Mouse (Mus musculus) lung, embryonic 16.5 days (tissue): ENCODE measurements at regions not wholly inside any gene's neighbourhood (a gene's known extent, or its start where the extent isn't known, plus 50 kb on each side); places are given as distances from the start of the nearest gene placed in this dataset.

Experiments used
- ATAC-seq: fragments of 200-750 bp; cut with Nextera tagmentation; 2 replicates; pipeline ENCODE4 v1.8.0; 2017; ENCODE audit warnings: low read depth, mild to moderate bottlenecking, moderate library complexity
- H3K27ac ChIP-seq: fragments of 300-500 bp; sonication (generic); 2 replicates; pipeline ENCODE4 v1.5.1; 2014; ENCODE audit warnings: mild to moderate bottlenecking, control low read depth, low read length
- H3K27me3 ChIP-seq: fragments of 300-500 bp; sonication (generic); 2 replicates; pipeline ENCODE4 v1.6.1; 2014; ENCODE audit warnings: low read depth, low read length, mixed read lengths; ENCODE audit not compliant: control insufficient read depth, insufficient read depth
- H3K36me3 ChIP-seq: fragments of 300-500 bp; sonication (generic); 2 replicates; pipeline ENCODE4 v1.6.1; 2014; ENCODE audit warnings: low read length; ENCODE audit not compliant: control insufficient read depth, insufficient read depth
- H3K4me1 ChIP-seq: fragments of 300-500 bp; sonication (generic); replicated peaks from 2 replicates; pipeline ENCODE4 v1.6.1; 2014; ENCODE audit warnings: low read length, mixed read lengths; ENCODE audit not compliant: control insufficient read depth, insufficient read depth
- H3K4me2 ChIP-seq: fragments of 300-500 bp; sonication (generic); 2 replicates; pipeline ENCODE4 v1.6.1; 2014; ENCODE audit warnings: low read depth, low read length, control low read depth
- H3K4me3 ChIP-seq: fragments of 300-500 bp; sonication (generic); 2 replicates; pipeline ENCODE4 v1.5.1; 2014; ENCODE audit warnings: mild to moderate bottlenecking, low read length, control low read depth
- H3K9ac ChIP-seq: fragments of 300-500 bp; sonication (generic); 2 replicates; pipeline ENCODE4 v1.6.1; 2014; ENCODE audit warnings: low read length, control low read depth
- H3K9me3 ChIP-seq: fragments of 300-500 bp; sonication (generic); 2 replicates; pipeline ENCODE4 v1.6.1; 2016; ENCODE audit warnings: low read length; ENCODE audit not compliant: control insufficient read depth
- WGBS: fragments of 180-500 bp; shearing (Covaris S2); extraction: QIAGEN DNeasy Blood & Tissue Kit; methylation state at CpG from one replicate; pipeline ENCODE4 v1.1.7; 2014; 5-methylcytosine and 5-hydroxymethylcytosine counted together

DNA sequence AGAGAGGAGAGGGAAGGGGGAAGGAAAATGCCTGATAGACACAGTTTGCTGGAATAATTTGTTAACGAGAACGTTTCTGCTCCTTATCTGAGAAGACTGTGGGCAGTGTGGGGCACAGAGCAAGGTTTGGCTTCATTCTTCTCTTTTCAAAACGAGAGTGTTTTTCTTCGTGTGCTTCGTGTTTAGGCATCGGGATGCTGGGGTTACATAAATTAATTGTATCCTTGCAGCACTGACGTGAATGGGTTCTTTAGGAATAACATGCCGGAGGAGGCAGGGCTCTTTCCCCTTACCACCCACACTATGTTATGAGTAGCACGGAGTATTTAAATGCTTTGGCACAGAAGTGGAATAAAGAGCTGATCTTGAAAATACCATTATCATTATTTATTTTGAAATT is 110.9 kb upstream of the Hhip start:
- no peaks in the 10 kb centered on the region for H3K27me3 ChIP-seq
- no peak overlapping the region for H3K4me3 ChIP-seq
- no peaks in the 10 kb centered on the region for H3K36me3 ChIP-seq
- H3K27ac ChIP-seq, result peak overlapping the region; percentile 7; the same call in 1 of the 2 replicates
- H3K4me1 ChIP-seq, result no peaks in the 10 kb centered on the region
- ATAC-seq, result peak; percentile 54
- no peaks in the 10 kb centered on the region for H3K9me3 ChIP-seq
- WGBS, result 37% methylated on average over 9 of the region's 9 CpGs
- H3K4me2 ChIP-seq, result peak overlapping the region; percentile 0; the same call in 1 of the 2 replicates
- H3K9ac ChIP-seq, result no peak overlapping the region

DNA sequence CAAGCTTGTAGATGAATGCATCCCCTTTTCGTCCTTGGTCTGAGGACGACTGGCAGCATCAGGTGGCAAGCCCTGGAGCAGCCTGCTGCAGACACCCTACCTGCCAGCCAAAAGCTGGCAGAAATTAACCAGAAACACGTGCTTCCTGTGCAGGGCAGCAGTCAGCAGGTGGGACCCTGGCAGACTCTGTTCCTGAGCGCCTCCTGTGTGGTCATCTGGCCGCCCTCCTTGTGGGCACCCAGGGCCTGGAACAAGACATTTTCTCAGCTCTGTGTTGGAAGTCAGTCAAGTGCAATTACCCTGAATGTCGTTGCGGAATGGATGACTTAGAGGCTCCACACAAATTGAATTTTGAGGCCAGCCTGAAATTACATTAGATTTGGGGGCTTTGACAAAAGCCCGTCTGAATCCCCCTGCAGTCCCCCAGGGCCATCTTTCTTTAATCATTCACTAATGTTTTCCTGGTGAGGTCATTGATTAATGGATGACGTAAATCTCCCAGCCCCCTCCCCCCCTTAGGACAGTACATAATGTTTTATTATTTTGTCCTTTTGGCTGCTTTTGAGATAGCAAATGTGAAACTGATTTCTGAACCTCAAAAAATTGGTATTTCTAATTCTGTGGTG is 91.8 kb upstream of the Hhip start:
- Histone ChIP-seq H3K27me3 (no peaks in the 10 kb centered on the region), H3K9me3 (no peaks in the 10 kb centered on the region), H3K36me3 (no peaks in the 10 kb centered on the region), H3K27ac (no peak overlapping the region), H3K4me1 (no peaks in the 10 kb centered on the region), H3K4me3 (no peak overlapping the region), H3K9ac (no peak overlapping the region), H3K4me2 (no peak overlapping the region)
- ATAC-seq, result no peak
- 59% methylated on average over 9 of the region's 9 CpGs for WGBS

DNA sequence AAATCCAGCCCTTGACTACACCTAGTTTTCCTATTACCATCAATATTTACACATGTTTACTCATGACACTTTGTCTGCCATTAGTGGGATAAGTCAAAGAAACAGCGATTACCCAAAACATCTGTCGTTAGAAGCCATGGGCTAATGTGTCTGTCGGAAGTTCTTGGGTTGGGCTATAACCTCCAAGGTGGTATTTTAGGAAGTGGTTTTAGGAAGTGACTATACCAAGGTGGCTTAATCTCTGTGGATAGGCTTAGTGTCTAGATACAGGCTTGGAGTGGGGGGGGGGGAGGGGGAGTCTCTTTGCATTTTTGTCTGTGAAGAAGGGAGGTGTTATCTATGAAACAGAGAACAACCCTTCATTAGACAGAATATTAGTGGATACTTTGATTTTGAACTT is 90.1 kb upstream of the Hhip start:
- H3K4me1 ChIP-seq, result no peaks in the 10 kb centered on the region
- WGBS, result 87% methylated on average over 3 of the region's 3 CpGs
- H3K36me3 ChIP-seq, result no peaks in the 10 kb centered on the region
- no peak for ATAC-seq
- no peaks in the 10 kb centered on the region for H3K9me3 ChIP-seq
- H3K4me3 ChIP-seq, result no peak overlapping the region
- no peak overlapping the region for H3K4me2 ChIP-seq
- no peaks in the 10 kb centered on the region for H3K27me3 ChIP-seq
- H3K27ac ChIP-seq, result no peak overlapping the region
- H3K9ac ChIP-seq, result no peak overlapping the region

DNA sequence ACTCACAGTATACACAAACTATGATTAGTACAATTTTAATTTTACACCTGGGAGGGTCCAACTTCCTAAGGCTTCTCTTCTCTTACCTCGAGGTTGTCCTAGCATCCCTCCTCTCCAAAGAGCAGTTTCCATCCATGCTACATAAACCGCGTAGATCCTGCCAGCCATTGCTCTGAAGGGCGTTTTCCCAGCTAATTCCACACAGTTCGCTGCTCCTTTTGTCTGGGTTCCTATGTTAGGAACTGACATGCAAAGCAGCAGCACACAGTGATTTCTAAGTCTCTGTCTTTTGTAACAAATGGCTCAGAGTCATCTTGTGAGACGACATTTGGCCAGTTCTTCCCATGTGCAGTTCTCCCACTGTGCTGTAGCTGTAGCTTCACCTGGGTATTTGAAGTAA is 80.7 kb upstream of the Hhip start:
- WGBS, result 77% methylated on average over 6 of the region's 6 CpGs
- Histone ChIP-seq H3K36me3 (no peaks in the 10 kb centered on the region), H3K4me2 (no peak overlapping the region), H3K4me1 (no peaks in the 10 kb centered on the region), H3K4me3 (no peak overlapping the region), H3K27me3 (no peaks in the 10 kb centered on the region), H3K27ac (no peak overlapping the region), H3K9me3 (no peaks in the 10 kb centered on the region), H3K9ac (no peak overlapping the region)
- no peak for ATAC-seq

DNA sequence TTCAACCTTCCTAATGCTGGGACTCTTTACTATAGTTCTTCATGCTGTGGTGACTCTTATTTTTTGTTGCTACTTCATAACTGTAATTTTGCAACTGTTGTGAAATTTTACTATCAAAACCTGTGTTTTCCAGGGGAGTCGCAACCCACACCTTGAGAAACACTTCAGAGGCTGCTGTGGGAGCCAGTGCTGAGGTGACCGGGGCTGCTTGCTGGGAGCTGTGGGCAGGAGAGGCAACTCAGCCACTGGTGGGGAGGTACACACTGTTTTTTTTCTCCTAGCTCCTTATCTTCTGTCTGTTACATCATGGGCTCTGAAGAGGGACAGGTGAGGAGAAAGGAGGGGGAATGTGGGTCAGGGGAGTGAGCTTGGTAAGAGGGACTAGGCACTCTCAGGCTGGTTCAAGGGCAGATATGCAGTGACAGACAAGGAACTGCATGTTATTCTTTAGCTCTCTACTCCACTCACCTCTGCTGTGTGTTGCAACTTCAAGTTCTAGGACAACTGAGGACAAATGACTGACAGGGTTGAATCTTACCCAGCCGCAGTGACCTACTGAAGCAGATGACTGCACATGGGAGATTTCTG is 62.7 kb upstream of the Hhip start:
- WGBS, result 64% methylated on average over 3 of the region's 3 CpGs
- ATAC-seq, result peak; percentile 26; the same call in 1 of the 2 replicates
- no peaks in the 10 kb centered on the region for H3K9me3 ChIP-seq
- H3K27me3 ChIP-seq, result no peaks in the 10 kb centered on the region
- H3K4me2 ChIP-seq, result no peak overlapping the region
- no peak overlapping the region for H3K4me3 ChIP-seq
- no peak overlapping the region for H3K9ac ChIP-seq
- H3K27ac ChIP-seq, result no peak overlapping the region
- H3K36me3 ChIP-seq, result no peaks in the 10 kb centered on the region
- peaks cover 17% of the 10 kb centered on the region for H3K4me1 ChIP-seq

GRCm38 (mm10) chr8:80117328-80117727 is 59.5 kb upstream of the Hhip start:
- H3K9ac ChIP-seq, result no peak overlapping the region
- ATAC-seq, result peak; percentile 71
- 28% methylated on average over 4 of the region's 4 CpGs for WGBS
- no peaks in the 10 kb centered on the region for H3K27me3 ChIP-seq
- H3K27ac ChIP-seq, result peak overlapping the region; percentile 20
- H3K4me2 ChIP-seq, result peak overlapping the region; percentile 9; the same call in 1 of the 2 replicates
- peaks cover 17% of the 10 kb centered on the region for H3K4me1 ChIP-seq
- H3K4me3 ChIP-seq, result no peak overlapping the region
- H3K9me3 ChIP-seq, result no peaks in the 10 kb centered on the region
- no peaks in the 10 kb centered on the region for H3K36me3 ChIP-seq
